Mouse (Mus musculus): ENCODE measurements at regions not wholly inside any gene's neighbourhood (a gene's known extent, or its start where the extent isn't known, plus 50 kb on each side); places are given as distances from the start of the nearest gene placed in this dataset.

GRCm38 (mm10) chr6:60441952-60442351, 387.7 kb downstream of the Snca start:
- TF ChIP-seq CTCF (conservative IDR thresholded peaks at IDR 0.05; ENCODE audit: low read length) (no peak), NANOG (IDR thresholded peaks at IDR 0.05; ENCODE audit: borderline replicate concordance, low read length) (no peak)

Measured in E14TG2a.4 (cell line).